Mouse (Mus musculus) C2C12 (cell line): ENCODE data around the gene Alpk1.

Experiments used
- CEBPB ChIP-seq: IDR thresholded peaks from one replicate; pipeline ENCODE4 v1.6.1; 2011; ENCODE audit warnings: low read depth, mild to moderate bottlenecking, control low read depth, moderate library complexity
- CTCF ChIP-seq: IDR thresholded peaks from one replicate; pipeline ENCODE4 v1.5.1; 2011; ENCODE audit not compliant: control insufficient read depth, insufficient read depth, insufficient read length
- MAX ChIP-seq: IDR thresholded peaks from one replicate; pipeline ENCODE4 v1.6.1; 2011; ENCODE audit warnings: mild to moderate bottlenecking, control low read depth
- MYOG ChIP-seq: IDR thresholded peaks from one replicate; pipeline ENCODE4 v1.6.1; 2011; ENCODE audit not compliant: control insufficient read depth, insufficient read length; ENCODE audit errors: extremely low read depth
- USF1 ChIP-seq: IDR thresholded peaks from one replicate; pipeline ENCODE4 v1.6.1; 2011; ENCODE audit warnings: low read depth, mild to moderate bottlenecking, control low read depth, moderate library complexity

GRCm38 (mm10) chr3:127827123-127827522 lies 46.8 kb upstream of the Alpk1 start:
- TF ChIP-seq CTCF (no peak), MAX (no peak), MYOG (no peak), USF1 (no peak), CEBPB (no peak)
